Mouse (Mus musculus) retina, postnatal 1 day (tissue): ENCODE data around the gene Itgb4.
"Not testable (repeated sequence)": the region's sequence is repeated elsewhere in the genome, so short reads cannot be mapped to it uniquely, and the experiment has no call there.

Experiments used
- DNase-seq: peaks from one replicate; pipeline ENCODE4 v3.0.0-alpha.2; 2012

The Itgb4 gene

DNA sequence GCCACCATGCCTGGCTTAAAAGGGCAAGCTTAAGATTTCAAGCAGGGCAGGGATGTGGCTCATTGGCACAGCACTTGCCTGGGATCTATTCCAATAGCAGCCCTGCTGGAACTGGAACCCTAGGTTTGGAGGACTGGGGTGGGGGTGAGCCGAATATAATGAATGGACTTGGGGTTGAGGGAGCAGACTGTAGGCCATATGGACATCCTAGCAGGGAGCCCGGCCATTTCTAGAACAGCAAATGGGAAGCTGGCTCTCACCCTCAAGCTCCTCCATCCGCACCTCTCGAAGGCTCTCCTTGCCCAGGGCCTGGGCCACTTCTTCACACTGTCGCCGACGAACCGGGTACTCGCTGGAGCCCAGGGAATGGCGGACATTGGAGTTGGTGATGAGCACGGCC lies 35.2 kb downstream of the Itgb4 start:
- DNase-seq: no peak

DNA sequence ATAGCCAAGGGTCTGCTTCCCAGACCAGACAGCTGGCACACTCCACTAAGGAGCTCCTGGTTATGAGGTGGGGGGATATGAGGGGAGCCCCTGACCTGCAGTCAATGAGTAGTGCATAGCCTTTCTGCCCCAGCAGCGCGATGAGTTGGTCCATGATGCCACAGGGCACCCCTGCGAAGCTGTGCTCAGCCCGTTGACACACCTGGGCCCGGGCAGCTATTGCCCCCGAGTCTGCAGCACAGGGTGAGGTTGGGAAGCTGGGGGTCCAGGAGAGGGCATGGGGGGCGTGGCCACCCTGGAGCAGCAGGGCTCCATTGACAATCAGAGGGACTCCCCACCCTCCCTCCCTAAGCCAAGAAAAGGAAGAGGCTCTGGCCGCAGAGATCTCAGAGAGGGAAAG lies 35.6 kb downstream of the Itgb4 start:
- no peak for DNase-seq

DNA sequence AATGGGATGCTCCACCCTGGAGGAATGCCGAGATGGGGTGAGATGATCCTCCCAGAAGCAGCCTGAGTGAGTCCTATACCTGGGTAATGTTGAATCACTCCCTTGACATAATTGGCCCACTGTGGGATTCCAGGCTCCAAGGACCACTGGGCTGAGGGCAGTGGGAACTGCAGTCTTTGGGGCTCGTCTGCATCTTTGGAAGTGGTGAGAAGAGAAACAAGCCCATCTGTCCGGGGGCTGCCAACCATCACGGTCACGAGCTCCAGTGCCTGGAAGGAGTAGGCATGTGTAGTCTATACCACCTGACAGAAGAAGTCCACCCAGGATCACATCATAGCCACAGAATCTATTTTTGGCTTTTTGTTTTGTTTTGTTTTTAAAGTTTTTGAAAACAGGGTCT lies 36.4 kb downstream of the Itgb4 start:
- DNase-seq: no peak

DNA sequence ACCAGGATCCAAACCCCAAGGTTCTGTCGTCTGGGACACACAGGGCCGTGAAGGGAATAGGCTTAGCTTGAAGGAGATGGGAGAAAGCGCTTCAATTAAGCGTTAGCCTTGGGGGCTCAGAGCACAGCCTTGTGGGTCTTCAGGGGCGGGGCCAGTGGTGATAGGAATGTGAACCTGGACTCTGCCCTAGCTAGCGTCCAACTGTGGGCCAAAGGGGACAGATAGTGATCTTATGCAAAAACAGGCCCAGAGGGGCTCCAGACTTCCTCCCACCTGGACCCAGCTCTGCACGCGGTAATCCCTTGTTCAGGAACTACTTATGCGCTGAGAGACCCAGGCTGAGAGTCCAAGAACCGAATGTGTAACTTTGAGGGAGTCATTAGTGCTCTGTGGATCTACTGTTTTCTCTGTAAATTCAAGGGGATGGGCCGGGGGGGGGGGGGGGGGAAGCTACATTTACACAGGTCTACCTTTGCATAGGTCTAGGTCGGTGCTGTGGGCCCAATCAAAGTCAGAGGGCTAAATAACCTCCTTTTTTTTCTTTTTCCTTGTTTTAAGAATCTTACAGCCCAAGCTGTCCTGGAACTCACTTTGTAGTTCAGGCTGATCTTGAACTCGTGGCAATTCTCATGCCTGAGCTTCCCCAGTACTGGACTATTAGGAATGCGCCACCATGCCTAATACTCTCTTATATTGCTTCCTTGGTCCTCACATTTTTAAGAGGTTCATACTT lies 37.2 kb downstream of the Itgb4 start:
- peak; percentile 37 for DNase-seq

DNA sequence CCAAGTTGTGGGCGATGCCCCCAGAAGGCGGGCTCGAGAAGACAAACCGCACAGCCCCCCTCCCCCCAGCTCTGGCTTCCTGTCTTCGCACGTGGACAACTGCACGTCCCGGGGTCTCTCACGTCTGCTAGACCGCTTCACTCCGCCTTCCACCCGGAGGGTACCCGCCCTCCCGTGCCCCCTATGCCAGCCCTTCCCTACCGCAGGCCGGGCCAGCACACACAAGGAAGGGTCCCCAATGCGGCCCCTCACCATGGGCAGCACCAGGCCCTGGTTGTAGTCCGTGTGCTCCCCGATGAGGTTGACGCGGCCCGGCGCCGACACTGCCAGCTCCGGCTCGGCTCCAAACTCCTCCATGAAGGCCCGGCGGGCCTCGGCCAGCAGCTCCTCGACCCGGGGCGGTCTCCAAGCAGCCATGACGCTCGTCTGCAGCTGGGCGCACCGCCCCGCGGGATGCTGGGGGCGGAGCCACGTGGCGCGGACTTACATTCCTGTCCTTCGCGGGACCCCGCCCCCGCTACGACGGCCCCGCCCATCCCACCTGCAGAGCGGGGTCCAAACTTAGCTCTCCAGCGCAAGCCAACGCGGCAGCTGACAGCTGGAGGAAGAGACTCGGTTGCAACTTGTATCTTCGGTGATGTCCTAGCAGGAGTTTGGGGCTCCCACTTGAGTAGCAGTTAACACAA lies 37.9 kb downstream of the Itgb4 start, which contains the start of gene Galk1:
TSS of gene Galk1 (minus strand) at position 458 of the 686 bp plus-strand sequence.
- peak; percentile 94 for DNase-seq

DNA sequence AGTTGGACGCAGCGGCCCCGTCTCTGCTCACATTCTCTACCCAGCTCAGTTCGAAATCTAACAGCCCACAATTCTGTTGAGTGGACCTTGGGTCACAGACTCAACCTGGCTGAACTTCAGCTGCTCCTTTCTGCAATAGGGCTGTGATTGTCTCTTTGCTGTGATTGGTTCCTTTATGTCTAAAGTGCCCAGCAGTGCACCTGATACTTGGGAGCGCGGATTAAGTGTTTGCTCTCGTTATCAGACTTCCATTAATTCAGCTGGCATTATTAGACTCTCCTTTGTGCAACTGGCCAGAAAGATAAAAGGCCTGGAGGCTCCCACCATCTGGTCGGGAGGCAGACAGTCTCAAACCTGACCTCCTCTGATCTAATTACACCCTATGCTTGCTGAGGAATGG lies 40.3 kb downstream of the Itgb4 start:
- peak; percentile 39 for DNase-seq

DNA sequence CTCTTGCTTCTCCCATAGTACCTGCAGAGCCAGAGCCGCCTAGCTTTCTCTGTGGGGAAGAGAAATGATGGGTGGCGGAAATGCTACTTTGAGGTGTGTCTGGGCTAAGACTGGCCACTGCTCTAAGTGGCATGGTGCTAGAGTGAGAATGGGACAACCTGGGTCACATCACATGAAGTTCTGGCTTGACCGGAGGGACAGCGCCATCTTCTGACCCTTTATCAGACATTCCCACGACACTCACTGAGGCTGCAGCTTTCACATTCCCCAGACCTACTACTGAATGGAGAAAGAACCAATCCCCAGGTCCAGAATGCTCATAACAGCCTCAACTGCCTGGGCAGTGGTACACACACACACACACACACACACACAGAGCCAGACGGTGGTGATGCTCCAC lies 43.6 kb downstream of the Itgb4 start:
- DNase-seq: peak; percentile 80

DNA sequence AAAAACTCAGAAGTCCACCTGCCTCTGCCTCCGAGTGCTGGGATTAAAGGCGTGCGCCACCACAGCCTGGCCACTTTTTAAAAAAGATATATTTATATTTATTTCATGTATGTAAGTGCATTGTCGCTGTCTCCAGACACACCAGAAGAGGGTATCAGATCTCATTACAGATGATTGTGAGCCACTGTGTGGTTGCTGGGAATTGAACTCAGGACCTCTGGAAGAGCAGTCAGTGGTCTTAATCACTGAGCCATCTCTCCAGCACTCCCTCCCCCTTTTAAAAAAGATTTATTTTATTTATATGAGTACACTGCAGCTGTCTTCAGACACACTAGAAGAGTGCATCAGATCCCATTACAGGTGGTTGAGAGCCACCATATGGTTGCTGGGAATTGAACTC lies 44.4 kb downstream of the Itgb4 start:
- peak; percentile 32 for DNase-seq

DNA sequence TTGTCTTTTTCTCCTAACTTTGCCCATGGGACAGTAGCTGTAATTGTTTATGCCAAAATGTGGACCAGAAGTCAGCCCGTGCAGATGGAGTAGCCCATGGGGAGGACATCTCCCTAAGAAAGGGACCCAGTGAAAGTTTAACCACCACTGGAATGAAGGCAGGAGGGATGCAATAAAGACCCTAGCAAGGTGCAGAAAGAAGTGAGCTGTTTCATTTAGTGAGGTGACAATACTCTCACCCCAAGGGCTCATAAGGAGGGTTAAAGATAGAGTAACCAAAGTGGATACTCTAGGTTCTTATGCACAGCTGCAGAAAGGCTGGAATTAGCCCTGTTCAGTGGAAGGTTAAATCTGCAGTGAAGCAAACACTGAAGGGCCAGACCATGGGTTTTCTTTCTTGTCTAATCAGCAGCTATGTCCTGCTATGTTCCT lies 44.9 kb downstream of the Itgb4 start:
- DNase-seq: peak; percentile 42

DNA sequence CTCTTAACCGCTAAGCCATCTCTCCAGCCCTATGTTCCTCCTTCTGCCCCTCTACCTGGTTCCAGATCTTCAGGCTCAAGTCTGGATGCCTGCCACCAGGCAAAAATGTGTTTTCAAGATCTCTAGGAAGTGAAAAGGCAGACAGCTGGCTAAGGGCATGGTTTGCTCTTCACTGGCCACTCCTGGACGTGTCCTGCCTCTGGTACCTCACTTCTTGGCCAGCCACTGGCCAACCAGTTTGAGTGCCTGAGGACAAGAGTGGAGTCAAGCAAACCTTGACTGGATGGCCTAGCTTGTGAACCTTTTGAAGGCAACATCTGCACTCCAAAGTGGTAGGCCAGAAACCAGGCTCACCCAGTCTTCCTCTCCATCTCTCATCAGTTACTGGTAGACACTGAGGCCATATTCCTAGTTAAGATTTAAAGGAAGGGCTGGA lies 45.5 kb downstream of the Itgb4 start:
- peak; percentile 68 for DNase-seq

DNA sequence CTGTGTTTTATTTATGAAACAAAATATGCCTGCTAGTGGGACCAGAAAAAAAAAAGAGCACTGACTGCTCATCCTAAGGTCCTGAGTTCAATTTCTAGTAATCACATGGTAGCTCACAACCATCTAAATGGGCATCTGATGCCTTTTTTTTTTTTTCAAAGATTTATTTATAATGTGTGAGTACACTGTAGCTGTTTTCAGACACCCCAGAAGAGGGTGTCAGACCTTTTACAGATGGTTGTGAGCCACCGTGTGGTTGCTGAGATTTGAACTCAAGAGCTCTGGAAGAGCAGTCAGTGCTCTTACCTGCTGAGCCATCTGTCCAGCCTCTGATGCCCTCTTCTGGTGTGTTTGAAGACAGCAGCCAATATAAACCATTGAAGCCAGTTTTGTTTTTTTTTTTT lies 46.0 kb downstream of the Itgb4 start:
- peak; percentile 55 for DNase-seq

DNA sequence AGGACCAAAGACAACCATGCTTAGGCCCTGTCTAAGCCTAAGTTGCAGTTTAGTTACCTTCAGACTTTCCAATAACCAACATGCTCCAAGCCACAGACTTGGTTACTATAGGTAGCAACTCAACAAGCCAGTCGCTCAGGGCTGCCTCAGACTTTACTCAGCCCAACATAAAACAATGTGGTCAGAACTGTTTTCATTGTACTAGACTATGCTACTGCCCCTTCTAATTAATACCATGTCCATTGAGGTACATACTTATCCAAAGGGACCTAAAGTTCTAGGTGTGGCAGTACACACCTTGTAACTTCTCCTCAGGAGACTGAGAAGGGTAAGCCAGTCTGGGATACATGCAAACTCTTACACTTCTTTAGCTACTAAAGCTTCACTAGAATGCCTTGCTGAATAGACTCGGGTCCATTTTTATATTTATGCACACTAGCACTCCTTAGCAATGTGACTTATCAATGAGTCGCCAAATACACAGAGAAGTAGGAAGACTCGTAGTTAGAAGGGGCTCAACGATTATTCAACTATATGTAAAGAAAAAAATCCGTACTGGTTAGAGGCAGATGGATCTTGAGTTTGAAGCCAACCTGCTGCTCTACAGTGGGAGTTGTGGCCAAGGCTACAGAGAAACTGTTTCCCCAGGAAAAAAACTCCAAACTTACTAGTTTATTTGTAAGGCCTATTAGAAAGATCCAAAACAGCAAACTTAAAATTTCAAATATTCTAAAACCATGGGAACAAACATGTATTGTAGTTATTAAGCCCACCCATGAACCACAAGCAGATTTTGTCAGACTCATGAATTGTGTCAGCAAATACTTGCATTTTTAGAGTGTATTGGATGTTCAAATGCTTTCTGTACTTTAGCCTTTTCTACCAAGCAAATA lies 47.1 kb downstream of the Itgb4 start:
- DNase-seq: peak; percentile 31

DNA sequence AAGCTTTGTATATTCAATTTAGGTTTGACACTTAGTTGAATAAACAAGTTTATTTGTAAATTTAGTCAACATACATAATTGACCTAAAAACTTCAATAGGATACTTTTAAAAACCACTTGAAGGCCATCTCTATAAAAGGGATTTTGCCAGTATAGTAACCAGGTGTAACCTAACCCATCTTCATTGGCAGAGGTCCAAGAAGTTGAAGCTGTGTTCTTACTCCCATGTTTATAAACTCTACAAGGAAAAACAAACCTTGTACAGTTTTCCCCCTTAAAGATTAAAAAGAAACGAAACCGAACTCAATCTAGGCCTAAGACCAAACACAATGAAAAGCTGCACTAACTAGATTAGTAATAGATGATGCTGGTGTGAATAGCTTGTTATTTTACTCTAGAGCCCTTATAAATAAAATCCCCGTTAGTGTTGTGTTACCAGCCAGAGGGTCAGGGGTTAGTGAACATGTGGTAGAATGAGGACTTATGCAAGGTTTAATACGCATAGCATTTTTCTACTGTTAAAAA lies 47.8 kb downstream of the Itgb4 start:
- no peak for DNase-seq

DNA sequence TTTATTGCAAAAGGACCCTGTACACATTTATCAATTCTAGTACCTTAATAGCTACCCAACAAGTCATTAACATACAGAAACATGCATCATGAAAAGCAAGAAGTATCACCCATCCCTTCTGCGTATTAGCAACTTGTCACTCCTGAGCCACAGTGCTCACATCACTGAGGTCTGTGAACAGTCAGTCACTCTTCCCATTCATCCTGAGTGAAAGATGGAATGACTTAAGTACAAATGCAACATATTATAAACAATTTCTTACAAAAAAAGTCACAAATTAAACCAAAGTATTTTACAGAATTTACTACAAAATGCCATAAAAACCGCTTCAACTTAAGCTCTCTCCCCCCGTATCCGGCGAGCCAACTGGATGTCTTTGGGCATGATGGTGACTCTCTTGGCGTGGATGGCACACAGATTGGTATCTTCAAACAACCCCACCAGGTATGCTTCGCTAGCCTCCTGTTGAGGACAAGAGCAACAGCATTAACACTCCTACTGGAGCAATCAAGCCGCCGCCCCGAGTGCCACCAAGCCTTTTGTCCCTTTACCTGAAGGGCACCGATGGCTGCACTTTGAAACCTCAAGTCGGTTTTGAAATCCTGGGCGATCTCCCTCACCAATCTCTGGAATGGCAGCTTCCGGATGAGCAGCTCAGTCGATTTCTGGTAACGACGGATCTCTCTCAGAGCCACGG lies 48.7 kb downstream of the Itgb4 start:
- DNase-seq: not testable (repeated sequence)

DNA sequence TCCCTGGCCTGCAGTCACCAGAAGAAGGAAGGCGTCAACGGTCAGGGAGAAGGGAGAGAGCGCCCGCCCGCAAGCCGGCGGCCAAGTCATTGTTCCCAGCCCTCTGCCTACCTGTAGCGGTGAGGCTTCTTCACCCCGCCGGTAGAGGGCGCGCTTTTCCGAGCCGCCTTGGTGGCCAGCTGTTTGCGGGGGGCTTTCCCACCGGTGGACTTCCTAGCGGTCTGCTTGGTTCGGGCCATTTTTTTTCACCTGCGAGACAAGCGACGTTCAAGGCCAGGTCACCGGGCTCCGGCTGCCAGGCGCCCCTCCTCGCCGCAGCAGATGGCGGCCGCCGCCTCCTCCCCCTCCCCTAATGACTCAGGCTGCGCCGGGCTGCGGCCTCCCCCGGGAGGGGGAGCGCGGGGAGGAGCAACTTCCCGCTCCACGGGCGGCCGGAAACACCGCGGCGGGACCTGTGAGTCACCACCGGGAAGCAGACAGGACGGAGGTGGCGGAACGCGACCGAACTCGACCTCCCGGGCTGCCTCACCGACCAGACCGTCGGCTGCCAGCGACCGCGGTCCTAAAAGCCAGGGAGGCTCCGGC lies 49.4 kb downstream of the Itgb4 start:
- DNase-seq: no peak

DNA sequence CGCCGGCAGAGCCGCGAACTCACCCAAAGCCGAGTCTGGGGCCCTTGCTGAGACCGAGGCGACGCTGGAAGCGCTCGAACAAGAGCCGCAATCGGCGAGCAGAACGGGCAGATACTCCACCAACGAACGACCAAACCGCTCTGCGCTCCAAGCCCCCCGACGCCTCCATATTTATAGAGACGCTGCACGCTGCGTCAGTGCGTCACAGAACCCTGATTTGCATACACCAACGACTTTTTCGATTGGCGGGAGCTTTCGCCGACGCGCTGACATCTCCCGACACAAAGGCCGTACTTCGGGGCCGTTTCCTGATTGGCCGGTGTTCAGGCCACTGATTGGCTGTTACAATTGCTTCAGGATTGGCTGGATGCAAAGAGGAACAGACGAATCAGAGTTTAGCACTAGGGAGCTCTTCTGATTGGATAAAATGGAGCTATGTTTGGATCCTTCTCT lies 49.9 kb downstream of the Itgb4 start:
- peak; percentile 100 for DNase-seq

DNA sequence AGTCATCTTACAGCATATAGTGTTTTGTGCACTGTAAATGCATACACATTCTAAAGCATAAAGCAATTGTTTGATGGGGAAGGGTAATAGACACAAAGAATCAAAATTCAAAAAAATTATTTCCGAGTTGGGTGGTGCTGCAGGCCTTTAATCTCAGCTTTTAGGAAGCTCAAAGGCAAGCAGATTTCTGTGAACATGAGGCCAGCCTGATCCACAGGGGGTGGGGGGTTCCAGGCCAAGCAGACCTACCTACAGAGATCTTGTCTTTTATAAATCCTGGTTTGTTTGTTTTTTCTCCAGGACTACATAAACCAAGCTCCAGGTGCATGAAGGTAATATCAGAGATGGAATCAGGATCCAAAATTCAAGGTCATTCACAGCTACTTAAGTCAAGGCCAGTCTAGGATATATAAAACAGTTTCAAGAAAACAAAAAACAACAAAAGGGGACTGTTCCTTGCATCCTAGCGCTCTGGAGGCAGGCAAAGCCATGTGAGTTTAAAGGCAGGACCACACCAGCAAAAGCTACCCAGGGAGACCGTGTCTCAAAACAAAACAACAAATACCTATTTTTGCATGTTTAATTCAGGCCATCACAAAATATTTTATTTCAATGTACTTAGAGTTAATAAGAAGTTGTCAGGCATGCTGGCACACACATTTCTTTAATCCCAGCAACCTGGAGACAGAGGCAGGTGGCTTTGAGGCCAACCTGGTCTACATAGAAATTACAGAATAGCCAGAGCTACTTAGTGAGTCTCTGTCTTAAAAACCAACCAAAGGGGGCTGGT lies 50.7 kb downstream of the Itgb4 start:
- DNase-seq: no peak

DNA sequence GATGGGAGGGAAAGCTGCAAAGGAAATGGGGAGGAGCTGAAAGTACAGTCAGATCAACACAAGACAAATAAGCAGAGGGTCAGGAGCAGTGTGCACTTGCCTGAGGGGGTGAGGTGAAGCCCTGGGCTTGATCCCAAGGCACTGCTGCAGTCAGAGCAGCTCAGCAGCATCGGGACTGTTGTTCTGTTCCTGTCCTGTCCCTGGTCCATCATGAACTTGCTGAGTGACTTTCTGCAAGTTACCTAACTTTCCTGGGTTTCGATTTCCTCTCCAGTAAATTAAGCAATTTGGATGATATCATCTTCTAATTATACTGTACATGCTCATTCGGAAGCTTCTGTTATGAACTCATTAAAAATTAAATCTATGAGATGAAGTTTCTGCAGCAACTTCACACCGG lies 53.2 kb downstream of the Itgb4 start, which contains the start of gene H3f3b:
TSS of gene H3f3b (minus strand) at position 207 of the 400 bp plus-strand sequence.
- no peak for DNase-seq

DNA sequence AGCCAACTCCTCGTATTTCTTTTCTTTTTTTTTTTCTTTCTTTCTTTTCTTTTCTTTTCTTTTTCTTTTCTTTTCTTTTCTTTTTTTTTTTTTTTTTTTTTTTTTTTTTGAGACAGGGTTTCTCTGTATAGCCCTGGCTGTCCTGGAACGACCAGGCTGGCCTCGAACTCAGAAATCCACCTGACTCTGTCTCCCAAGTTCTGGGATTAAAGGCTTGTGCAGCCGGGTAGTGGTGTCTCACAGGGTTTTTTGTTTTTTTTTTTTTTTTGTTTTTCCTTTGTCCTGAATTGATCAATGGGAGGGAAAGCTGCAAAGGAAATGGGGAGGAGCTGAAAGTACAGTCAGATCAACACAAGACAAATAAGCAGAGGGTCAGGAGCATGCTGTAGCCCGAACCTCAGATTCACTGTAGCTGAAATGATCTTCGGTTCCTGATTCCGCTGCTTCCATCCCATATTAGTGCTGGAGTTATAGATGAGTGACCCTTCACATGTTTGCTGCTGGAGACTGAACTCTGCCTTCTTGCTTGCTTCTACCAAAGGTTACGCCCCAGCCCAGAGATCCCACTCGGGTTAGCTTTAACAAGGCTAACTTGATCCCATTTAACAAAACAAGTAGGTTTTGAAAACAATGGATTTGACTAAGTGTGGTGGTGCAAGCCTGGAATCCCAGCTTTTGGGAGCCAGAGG lies 53.8 kb downstream of the Itgb4 start:
- DNase-seq: no peak
